Mouse (Mus musculus) liver, embryonic 13.5 days (tissue): ENCODE measurements around the gene Mup1. TPM values are rescaled to one million over a fixed set of nuclear protein-coding genes. Genes with fewer than 3 reads are reported as not detected.
"Not testable (repeated sequence)": the region's sequence is repeated elsewhere in the genome, so short reads cannot be mapped to it uniquely, and the experiment has no call there.

Source experiments
- ATAC-seq: fragments of 200-750 bp; cut with Nextera tagmentation; 2 replicates; pipeline ENCODE4 v1.8.0; 2017; ENCODE audit warnings: low read depth, mild to moderate bottlenecking, moderate number of reproducible peaks, moderate library complexity
- DNase-seq: peaks from one replicate; pipeline ENCODE4 v3.0.0; 2022
- H3K27ac ChIP-seq: fragments of 300-500 bp; sonication (generic); 2 replicates; pipeline ENCODE4 v1.5.1; 2015; ENCODE audit warnings: moderate library complexity, mild to moderate bottlenecking, inconsistent platforms
- H3K27me3 ChIP-seq: fragments of 300-500 bp; sonication (generic); 2 replicates; pipeline ENCODE4 v1.6.1; 2015; ENCODE audit warnings: mild to moderate bottlenecking, inconsistent platforms
- H3K36me3 ChIP-seq: fragments of 300-500 bp; sonication (generic); 2 replicates; pipeline ENCODE4 v1.6.1; 2015; ENCODE audit warnings: mild to moderate bottlenecking, inconsistent platforms
- H3K4me1 ChIP-seq: fragments of 300-500 bp; sonication (generic); replicated peaks from 2 replicates; pipeline ENCODE4 v1.6.1; 2015; ENCODE audit warnings: inconsistent platforms
- H3K4me2 ChIP-seq: fragments of 300-500 bp; sonication (generic); 2 replicates; pipeline ENCODE4 v1.6.1; 2015; ENCODE audit warnings: inconsistent platforms, mild to moderate bottlenecking, moderate library complexity
- H3K4me3 ChIP-seq: fragments of 300-500 bp; sonication (generic); replicated peaks from 2 replicates; pipeline ENCODE4 v1.5.1; 2015; ENCODE audit warnings: mild to moderate bottlenecking, inconsistent platforms
- H3K9ac ChIP-seq: fragments of 300-500 bp; sonication (generic); 2 replicates; pipeline ENCODE4 v1.6.1; 2015; ENCODE audit warnings: mild to moderate bottlenecking, inconsistent platforms
- H3K9me3 ChIP-seq: fragments of 300-500 bp; sonication (generic); replicated peaks from 2 replicates; pipeline ENCODE4 v1.6.1; 2016; ENCODE audit warnings: inconsistent platforms
- WGBS: fragments of 180-500 bp; shearing (Covaris S2); methylation state at CpG from one replicate; pipeline ENCODE4 v1.1.7; 2015; ENCODE audit not compliant: insufficient replicate concordance; 5-methylcytosine and 5-hydroxymethylcytosine counted together
- polyA plus RNA-seq: library from polyadenylated mRNA; unstranded; fragments of >200 nt; fragmentation: Nextera tagmentation; extraction: Ambion mirVana; gene quantifications from 2 replicates; pipeline ENCODE4 v1.2.1, GENCODE M21; 2015

The Mup1 gene
- not detected in 2 replicates for polyA plus RNA-seq

GRCm38 (mm10) chr4:60501860-60502259, at the start of gene Mup1:
Gene Mup1 (minus strand): TSS chr4:60501960.
- H3K9me3 ChIP-seq, DNase-seq, H3K27me3 ChIP-seq, ATAC-seq, H3K4me3 ChIP-seq, H3K4me2 ChIP-seq, H3K9ac ChIP-seq, H3K4me1 ChIP-seq, H3K27ac ChIP-seq, H3K36me3 ChIP-seq: not testable (repeated sequence)
- WGBS = 45% methylated on average over 2 of the region's 4 CpGs

Other genes with a start within 250 kb of the Mup1 start
- gene Mup9, start 80.0 kb downstream of the Mup1 start, polyA plus RNA-seq = not detected in 2 replicates
- not detected in 2 replicates for gene Mup10, start 80.2 kb upstream of the Mup1 start, polyA plus RNA-seq
- gene Mup11, start 160.5 kb upstream of the Mup1 start, polyA plus RNA-seq = not detected in 2 replicates
- not detected in 2 replicates for gene Mup12, start 239.4 kb upstream of the Mup1 start, polyA plus RNA-seq